Mouse (Mus musculus): ENCODE measurements around the gene Olfr763.
"Not testable (repeated sequence)": the region's sequence is repeated elsewhere in the genome, so short reads cannot be mapped to it uniquely, and the experiment has no call there.

Olfr763 gene

GRCm38 (mm10) chr10:129049898-129050297, 39.3 kb downstream of the Olfr763 start, which contains the start of gene Olfr765:
TSS of gene Olfr765 (minus strand) at chr10:129049998.
- not testable (repeated sequence) for DNase-seq (ENCODE audit: low spot score in 2 of 2)
